Mouse (Mus musculus) gastrocnemius, postnatal 25 days (tissue): Measurements from ENCODE around the gene Bcl2a1d. TPM values are rescaled to one million over a fixed set of nuclear protein-coding genes. Genes with fewer than 3 reads are reported as not detected.
"Not testable (repeated sequence)": the region's sequence is repeated elsewhere in the genome, so short reads cannot be mapped to it uniquely, and the experiment has no call there.

Source experiments
- DNase-seq: peaks from one replicate; pipeline ENCODE4 v3.0.0; 2022
- total RNA-seq, 2 experiments: library from RNA; stranded (reverse); gene quantifications; 1 replicate in 1 of 2; 2 replicates in 1 of 2; pipeline ENCODE4 v1.2.3; 2021

Bcl2a1d gene
- total RNA-seq, 2 experiments from 2014 or later: not detected

GRCm38 (mm10) chr9:88691307-88691706 is 40.4 kb downstream of the Bcl2a1d start:
- DNase-seq: not testable (repeated sequence)

DNA sequence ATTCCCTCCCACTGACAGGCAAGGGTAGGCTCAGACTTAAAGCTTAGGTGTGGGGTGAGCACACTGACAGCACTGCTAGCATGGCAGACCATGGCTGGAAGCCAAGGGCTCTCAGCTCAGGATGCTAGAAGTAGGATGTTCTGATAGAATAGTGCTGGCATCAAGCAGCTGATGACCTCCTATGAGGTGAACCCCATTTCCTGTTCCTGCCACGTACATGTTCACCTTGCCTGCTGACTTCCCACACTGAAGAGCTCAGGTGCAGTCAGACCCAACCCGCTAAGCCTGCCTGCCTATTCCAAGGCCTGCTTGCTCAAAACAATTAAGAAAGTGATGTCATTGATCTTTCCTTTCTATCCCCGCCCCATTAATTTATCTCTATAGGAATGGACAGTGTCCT is 42.3 kb downstream of the Bcl2a1d start:
- not testable (repeated sequence) for DNase-seq

DNA sequence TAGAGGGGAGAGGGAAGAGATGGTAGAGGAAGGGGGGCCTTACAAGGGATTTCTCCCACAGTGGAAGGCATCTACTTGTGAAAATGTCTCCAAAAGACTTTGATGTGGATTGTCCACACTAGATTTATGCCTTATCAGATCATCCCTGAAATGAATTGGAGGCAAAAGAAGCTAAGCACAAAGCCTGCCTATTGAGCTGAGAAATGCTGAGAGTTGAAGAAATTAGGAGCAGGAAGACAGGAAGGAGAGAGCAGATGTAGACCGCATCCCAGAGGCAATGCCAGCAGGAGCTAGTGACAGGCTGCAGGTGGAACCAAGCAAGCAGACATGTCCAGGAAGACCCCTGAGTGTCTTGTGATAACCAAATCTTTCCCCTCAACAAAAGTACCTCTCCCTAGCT is 45.0 kb downstream of the Bcl2a1d start:
- not testable (repeated sequence) for DNase-seq

Other genes with a start within 250 kb of the Bcl2a1d start
- gene Syncrip, start 249.3 kb downstream of the Bcl2a1d start, total RNA-seq: 10 to 100 TPM; 38.0 to 45.0 TPM
- 1 to 10 TPM; 6.2 to 6.5 TPM for gene Zfp949, start 183.9 kb downstream of the Bcl2a1d start, total RNA-seq
- not detected for gene Trim43a, start 151.0 kb downstream of the Bcl2a1d start, total RNA-seq
- 10 to 100 TPM in 1 of 2 experiments, 1 to 10 TPM in 1; 8.9 to 10.2 TPM for gene Mthfsl, start 11.6 kb downstream of the Bcl2a1d start, total RNA-seq
- gene Trim43c, start 107.2 kb upstream of the Bcl2a1d start, total RNA-seq: not detected
- not detected for gene Bcl2a1a, start 225.0 kb upstream of the Bcl2a1d start, total RNA-seq